Mouse (Mus musculus): ENCODE data around the gene Pex5l. TPM values are rescaled to one million over a fixed set of nuclear protein-coding genes. Genes with fewer than 3 reads are reported as not detected.

The Pex5l gene
- total RNA-seq (2017): not detected in 2 replicates

GRCm38 (mm10) chr3:33142901-33143461, at the start of gene Pex5l:
Gene Pex5l (minus strand): TSS chr3:33143247.
- ATAC-seq (replicated peaks in 1 of 2; ENCODE audit: insufficient read depth in 1 of 2, low FRiP score in 2 of 2, low TSS enrichment in 1 of 2, low read depth in 1 of 2, poor library complexity in 2 of 2, severe bottlenecking in 2 of 2): peak; percentile 56 to 64; a peak in 3 of 4 replicates

GRCm38 (mm10) chr3:33165186-33165585, 22.1 kb upstream of the Pex5l start:
- no peak for ATAC-seq (replicated peaks in 1 of 2; ENCODE audit: insufficient read depth in 1 of 2, low FRiP score in 2 of 2, low TSS enrichment in 1 of 2, low read depth in 1 of 2, poor library complexity in 2 of 2, severe bottlenecking in 2 of 2)

DNA sequence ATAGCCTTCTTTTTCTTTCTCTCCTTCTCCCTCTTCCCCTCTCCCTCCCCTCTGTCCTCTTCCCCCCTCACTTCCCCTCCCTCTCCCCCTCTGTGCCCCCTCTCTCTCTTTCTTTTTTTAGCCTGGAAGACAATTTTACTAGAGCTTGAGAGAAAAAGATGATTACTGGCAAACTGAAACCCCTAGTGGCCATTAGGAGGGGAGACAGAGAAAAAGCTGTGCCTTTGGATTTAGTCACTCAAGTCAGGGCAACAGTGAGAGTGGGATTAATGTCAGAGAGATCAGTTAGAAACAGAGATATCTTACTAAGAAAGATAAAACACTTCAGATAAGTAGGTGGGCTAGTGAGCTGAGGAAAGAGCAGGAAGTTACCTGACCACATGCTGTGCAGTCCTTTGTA, 20.8 kb upstream of the Pex5l start:
- no peak for ATAC-seq (replicated peaks in 1 of 2; ENCODE audit: insufficient read depth in 1 of 2, low FRiP score in 2 of 2, low TSS enrichment in 1 of 2, low read depth in 1 of 2, poor library complexity in 2 of 2, severe bottlenecking in 2 of 2)

- ATAC-seq (replicated peaks in 1 of 2; ENCODE audit: insufficient read depth in 1 of 2, low FRiP score in 2 of 2, low TSS enrichment in 1 of 2, low read depth in 1 of 2, poor library complexity in 2 of 2, severe bottlenecking in 2 of 2): no peak
Observed at GRCm38 (mm10) chr3:33143592-33143991, 545 bp upstream of the Pex5l start.

GRCm38 (mm10) chr3:33142398-33142797, 649 bp downstream of the Pex5l start:
- ATAC-seq (replicated peaks in 1 of 2; ENCODE audit: insufficient read depth in 1 of 2, low FRiP score in 2 of 2, low TSS enrichment in 1 of 2, low read depth in 1 of 2, poor library complexity in 2 of 2, severe bottlenecking in 2 of 2): no peak

DNA sequence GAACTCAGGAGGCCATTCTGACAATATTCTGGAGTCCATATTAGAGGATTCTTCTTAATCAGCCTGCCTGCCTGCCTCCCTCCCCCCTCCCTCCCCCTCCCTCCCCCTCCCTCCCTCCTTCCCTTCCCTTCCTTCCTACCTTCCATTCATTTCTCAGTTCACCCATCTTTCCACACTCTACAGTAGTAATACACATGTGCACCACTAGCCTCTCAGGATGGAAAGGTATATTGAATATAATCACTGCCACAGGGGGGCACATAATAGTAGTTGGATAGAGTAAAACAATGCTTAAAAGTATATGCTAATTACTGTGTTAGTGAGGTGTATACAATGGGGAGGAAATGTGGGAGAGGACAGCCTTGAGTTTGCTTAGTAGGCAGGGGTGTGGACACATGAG, 13.1 kb downstream of the Pex5l start:
- ATAC-seq (replicated peaks in 1 of 2; ENCODE audit: insufficient read depth in 1 of 2, low FRiP score in 2 of 2, low TSS enrichment in 1 of 2, low read depth in 1 of 2, poor library complexity in 2 of 2, severe bottlenecking in 2 of 2): no peak

GRCm38 (mm10) chr3:33124796-33125195, 18.3 kb downstream of the Pex5l start:
- ATAC-seq (replicated peaks in 1 of 2; ENCODE audit: insufficient read depth in 1 of 2, low FRiP score in 2 of 2, low TSS enrichment in 1 of 2, low read depth in 1 of 2, poor library complexity in 2 of 2, severe bottlenecking in 2 of 2): no peak

DNA sequence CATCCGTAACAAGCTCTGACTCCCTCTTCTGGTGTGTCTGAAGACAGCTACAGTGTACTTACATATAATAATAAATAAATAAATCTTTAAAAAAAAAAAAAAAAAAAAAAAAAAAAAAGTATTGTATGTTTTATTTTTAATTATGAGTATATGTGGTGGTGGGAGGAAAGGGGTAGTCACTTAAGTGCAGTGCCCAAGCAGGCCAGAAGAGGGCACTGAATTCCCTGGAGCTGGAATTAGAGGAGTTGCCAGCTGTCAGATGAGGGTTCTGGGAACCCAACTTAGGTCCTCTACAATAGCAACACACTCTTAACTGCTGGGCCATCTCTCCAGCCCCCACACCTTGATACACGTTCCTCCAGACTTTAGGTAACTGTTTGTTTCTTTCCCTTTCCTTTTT, 37.3 kb downstream of the Pex5l start:
- no peak for ATAC-seq (replicated peaks in 1 of 2; ENCODE audit: insufficient read depth in 1 of 2, low FRiP score in 2 of 2, low TSS enrichment in 1 of 2, low read depth in 1 of 2, poor library complexity in 2 of 2, severe bottlenecking in 2 of 2)

DNA sequence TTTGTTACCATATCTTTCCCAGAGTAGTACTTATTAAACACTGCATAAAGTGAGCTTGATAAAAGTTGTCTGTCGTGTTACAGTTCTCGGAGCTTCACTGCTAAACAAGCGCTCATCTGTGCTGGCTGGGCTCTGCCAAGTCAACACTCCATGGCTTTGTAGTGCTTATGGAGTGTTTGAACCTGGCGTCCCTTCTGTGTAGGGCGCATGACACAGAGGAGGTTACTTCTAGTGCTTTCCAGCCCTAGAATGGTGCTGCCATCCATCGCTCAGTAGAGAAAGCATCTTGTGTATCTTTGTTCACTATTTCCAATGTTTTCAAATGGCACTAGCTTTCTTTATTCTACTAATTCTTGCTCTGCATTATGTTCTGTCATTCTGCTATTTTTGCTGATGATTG, 39.5 kb downstream of the Pex5l start:
- ATAC-seq (replicated peaks in 1 of 2; ENCODE audit: insufficient read depth in 1 of 2, low FRiP score in 2 of 2, low TSS enrichment in 1 of 2, low read depth in 1 of 2, poor library complexity in 2 of 2, severe bottlenecking in 2 of 2): no peak

GRCm38 (mm10) chr3:33098550-33099295, 44.3 kb downstream of the Pex5l start:
- no peak for ATAC-seq (replicated peaks in 1 of 2; ENCODE audit: insufficient read depth in 1 of 2, low FRiP score in 2 of 2, low TSS enrichment in 1 of 2, low read depth in 1 of 2, poor library complexity in 2 of 2, severe bottlenecking in 2 of 2)

GRCm38 (mm10) chr3:33093646-33094045, 49.4 kb downstream of the Pex5l start:
- no peak for ATAC-seq (replicated peaks in 1 of 2; ENCODE audit: insufficient read depth in 1 of 2, low FRiP score in 2 of 2, low TSS enrichment in 1 of 2, low read depth in 1 of 2, poor library complexity in 2 of 2, severe bottlenecking in 2 of 2)

DNA sequence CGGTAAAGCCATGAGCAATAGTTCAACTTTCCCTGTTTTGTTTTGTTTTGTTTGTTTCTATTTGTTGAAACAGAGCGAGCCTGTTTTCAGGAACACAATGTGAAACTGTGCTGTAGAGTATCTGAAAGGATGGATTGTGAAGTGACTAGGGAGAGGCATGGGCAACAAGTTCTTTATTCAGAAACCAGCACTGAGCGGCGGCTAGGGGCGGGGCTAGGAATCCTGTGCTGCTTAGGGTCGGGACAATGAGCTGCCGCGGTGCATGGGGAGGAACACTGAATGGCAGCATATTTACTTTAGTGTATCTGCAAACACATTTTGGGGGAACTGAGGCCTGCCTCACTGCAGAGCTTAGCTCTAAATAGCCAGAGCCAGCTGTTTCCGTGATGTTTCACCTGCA, 53.0 kb downstream of the Pex5l start:
- ATAC-seq (replicated peaks in 1 of 2; ENCODE audit: insufficient read depth in 1 of 2, low FRiP score in 2 of 2, low TSS enrichment in 1 of 2, low read depth in 1 of 2, poor library complexity in 2 of 2, severe bottlenecking in 2 of 2): no peak

DNA sequence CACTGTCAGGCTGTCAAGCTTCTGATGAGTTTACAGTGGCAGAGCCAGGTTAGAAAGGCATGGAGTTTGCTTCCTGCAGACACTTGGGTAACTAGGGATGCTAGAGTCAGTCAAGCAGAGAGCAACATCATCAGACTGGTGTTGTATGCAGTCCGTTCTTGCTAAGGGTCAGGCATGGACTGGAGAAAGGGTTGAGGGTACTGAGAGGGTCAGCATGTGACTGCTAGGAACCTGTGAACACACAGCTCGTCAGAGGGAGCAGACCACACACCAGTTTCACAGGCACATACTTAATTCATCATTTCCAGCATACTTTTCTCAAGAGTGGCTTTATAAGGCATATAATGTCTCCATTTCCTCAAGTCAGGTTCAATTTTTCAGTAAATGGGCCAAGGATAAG, 53.6 kb downstream of the Pex5l start:
- ATAC-seq (replicated peaks in 1 of 2; ENCODE audit: insufficient read depth in 1 of 2, low FRiP score in 2 of 2, low TSS enrichment in 1 of 2, low read depth in 1 of 2, poor library complexity in 2 of 2, severe bottlenecking in 2 of 2): no peak

DNA sequence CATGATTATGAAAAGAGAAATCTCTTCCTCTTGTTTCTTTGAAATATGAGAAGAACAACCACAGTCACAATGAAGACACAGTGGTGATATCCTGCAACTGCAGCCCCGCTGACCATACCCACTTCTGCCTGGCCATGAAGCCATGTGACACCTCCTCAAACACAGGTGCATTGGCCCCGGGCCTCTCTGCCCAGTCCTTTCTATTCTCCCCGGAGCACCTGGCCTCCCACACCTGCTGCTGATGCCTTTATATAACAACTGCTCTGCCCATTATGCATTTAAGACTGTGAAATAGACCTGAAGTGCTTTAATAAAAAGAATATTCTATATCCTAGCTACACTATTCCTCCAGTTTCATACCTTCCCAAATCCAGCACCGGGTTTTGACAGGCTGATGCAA, 54.8 kb downstream of the Pex5l start:
- no peak for ATAC-seq (replicated peaks in 1 of 2; ENCODE audit: insufficient read depth in 1 of 2, low FRiP score in 2 of 2, low TSS enrichment in 1 of 2, low read depth in 1 of 2, poor library complexity in 2 of 2, severe bottlenecking in 2 of 2)

- no peak for ATAC-seq (replicated peaks in 1 of 2; ENCODE audit: insufficient read depth in 1 of 2, low FRiP score in 2 of 2, low TSS enrichment in 1 of 2, low read depth in 1 of 2, poor library complexity in 2 of 2, severe bottlenecking in 2 of 2)
Observed at GRCm38 (mm10) chr3:33082806-33083338, 60.2 kb downstream of the Pex5l start.

DNA sequence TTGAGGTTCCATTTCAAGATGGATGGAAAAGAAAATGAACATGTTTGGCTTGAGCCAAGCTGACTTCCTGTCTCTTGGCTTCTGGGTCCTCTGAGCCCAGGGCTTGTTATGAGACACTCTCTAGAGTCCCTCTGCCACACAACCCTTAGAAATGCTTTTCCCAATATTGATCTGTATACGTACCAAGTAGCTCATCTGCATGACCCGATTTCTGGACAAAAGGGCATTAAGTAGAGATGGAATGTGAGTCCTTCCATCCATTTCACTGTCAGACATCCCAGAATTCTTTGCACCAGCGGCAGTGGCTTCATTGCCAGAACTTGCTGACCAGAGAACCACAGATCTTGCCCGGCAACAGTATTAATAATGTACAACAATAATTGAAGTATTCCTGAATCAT, 61.3 kb downstream of the Pex5l start:
- no peak for ATAC-seq (replicated peaks in 1 of 2; ENCODE audit: insufficient read depth in 1 of 2, low FRiP score in 2 of 2, low TSS enrichment in 1 of 2, low read depth in 1 of 2, poor library complexity in 2 of 2, severe bottlenecking in 2 of 2)

GRCm38 (mm10) chr3:33079658-33080057, 63.4 kb downstream of the Pex5l start:
- no peak for ATAC-seq (replicated peaks in 1 of 2; ENCODE audit: insufficient read depth in 1 of 2, low FRiP score in 2 of 2, low TSS enrichment in 1 of 2, low read depth in 1 of 2, poor library complexity in 2 of 2, severe bottlenecking in 2 of 2)

- ATAC-seq (replicated peaks in 1 of 2; ENCODE audit: insufficient read depth in 1 of 2, low FRiP score in 2 of 2, low TSS enrichment in 1 of 2, low read depth in 1 of 2, poor library complexity in 2 of 2, severe bottlenecking in 2 of 2): no peak
Observed at GRCm38 (mm10) chr3:33079171-33079570, 63.9 kb downstream of the Pex5l start.

DNA sequence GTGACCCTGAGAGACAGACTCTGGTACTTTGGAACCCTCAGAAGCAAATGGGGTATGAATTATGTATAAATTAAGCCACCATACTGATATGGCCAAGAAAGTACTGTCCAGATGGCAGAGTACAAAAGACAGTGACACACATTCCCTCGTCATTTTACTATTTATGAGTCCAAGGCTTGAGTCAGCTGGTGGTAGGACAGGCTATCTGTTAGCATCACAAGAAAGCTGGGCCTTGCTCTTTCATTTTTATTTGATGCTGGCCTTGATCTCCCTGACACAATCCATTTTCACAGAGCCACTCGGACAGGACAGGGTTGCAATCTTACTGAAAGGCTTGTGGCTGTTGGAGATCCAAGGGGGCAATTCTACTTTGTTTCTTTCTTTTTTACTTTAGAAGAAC, 67.4 kb downstream of the Pex5l start:
- ATAC-seq (replicated peaks in 1 of 2; ENCODE audit: insufficient read depth in 1 of 2, low FRiP score in 2 of 2, low TSS enrichment in 1 of 2, low read depth in 1 of 2, poor library complexity in 2 of 2, severe bottlenecking in 2 of 2): no peak

All from hematopoietic stem cell, adult 5-6 weeks (primary cell).